Mouse (Mus musculus) gastrocnemius, adult 8-10 months (tissue): ENCODE measurements around the gene Csrnp3. TPM values are rescaled to one million over a fixed set of nuclear protein-coding genes. Genes with fewer than 3 reads are reported as not detected.

Source experiments
- total RNA-seq, 4 experiments: library from RNA; stranded (reverse); gene quantifications; 2 replicates each; pipeline ENCODE4 v1.2.4; 2022

The Csrnp3 gene
- total RNA-seq, 4 experiments from 2014 or later: 0.02 to 0.21 (median 0.07) TPM

Other genes starting within 250 kb of the Csrnp3 start
- gene Scn2a, start 225.0 kb upstream of the Csrnp3 start, total RNA-seq: 1 to 10 TPM in 1 of 4 experiments, under 1 TPM in 3; 0.60 to 1.1 (median 0.65) TPM